Mouse (Mus musculus) E14TG2a.4 (cell line): ENCODE data around the gene Alpk3.

Experiments
- H3K27me3 ChIP-seq: 2 replicates; pipeline ENCODE4 v1.6.1; 2014; ENCODE audit warnings: low read length, control low read depth; ENCODE audit not compliant: insufficient read depth
- H3K36me3 ChIP-seq: 2 replicates; pipeline ENCODE4 v1.6.1; 2014; ENCODE audit warnings: low read length, control low read depth; ENCODE audit not compliant: insufficient read depth
- H3K4me1 ChIP-seq: replicated peaks from 2 replicates; pipeline ENCODE4 v1.6.1; 2014; ENCODE audit warnings: low read depth, low read length, control low read depth
- H3K4me3 ChIP-seq: replicated peaks from 2 replicates; pipeline ENCODE4 v1.5.1; 2014; ENCODE audit warnings: mild to moderate bottlenecking, low read length
- H3K9me3 ChIP-seq: 2 replicates; pipeline ENCODE4 v1.6.1; 2014; ENCODE audit warnings: low read length, control low read depth
- CTCF ChIP-seq: conservative IDR thresholded peaks from 2 replicates; pipeline ENCODE4 v1.5.1; 2014; ENCODE audit warnings: low read length
- NANOG ChIP-seq: IDR thresholded peaks from 2 replicates; pipeline ENCODE4 v1.6.1; 2014; ENCODE audit warnings: borderline replicate concordance, low read length, mixed read lengths
- POU5F1 ChIP-seq: IDR thresholded peaks from 2 replicates; pipeline ENCODE4 v1.6.1; 2014; ENCODE audit warnings: low read length, borderline replicate concordance

Gene Alpk3

DNA sequence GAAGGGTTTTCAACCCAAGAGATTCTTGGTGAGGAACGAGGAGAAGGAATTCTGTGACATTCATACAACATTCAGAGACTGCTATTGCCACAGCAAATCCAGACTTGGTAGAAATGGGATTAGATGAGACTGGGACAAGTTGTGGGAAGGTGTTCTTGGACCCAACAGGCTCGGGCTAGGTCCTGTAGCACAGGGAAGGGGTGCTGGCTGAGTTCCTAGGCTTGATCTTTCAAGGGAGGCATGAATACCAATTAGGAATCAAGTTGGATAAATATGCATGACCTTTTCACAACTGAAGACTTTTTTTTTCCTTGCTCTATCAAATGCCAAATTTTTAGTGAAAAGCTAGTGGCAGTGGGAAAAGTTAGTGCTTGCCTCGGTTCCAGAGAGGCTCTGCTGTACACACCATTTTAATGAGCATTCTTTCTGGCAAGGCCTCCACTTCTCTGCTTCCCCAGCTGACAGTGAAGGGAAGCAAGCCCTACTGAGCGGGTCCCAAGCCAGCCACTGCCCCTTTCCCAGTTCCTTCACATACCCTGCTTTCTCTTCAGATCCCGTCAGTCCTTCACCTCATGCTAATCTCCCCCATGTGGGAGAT, 14.3 kb upstream of the Alpk3 start:
- no peak for TF ChIP-seq POU5F1
- no peak for TF ChIP-seq NANOG
- no peak for TF ChIP-seq CTCF
- no peaks in the 10 kb centered on the region for H3K27me3 ChIP-seq
- peaks cover 45% of the 10 kb centered on the region for H3K36me3 ChIP-seq
- H3K9me3 ChIP-seq = no peaks in the 10 kb centered on the region
- no peaks in the 10 kb centered on the region for H3K4me1 ChIP-seq
- H3K4me3 ChIP-seq = no peak overlapping the region

DNA sequence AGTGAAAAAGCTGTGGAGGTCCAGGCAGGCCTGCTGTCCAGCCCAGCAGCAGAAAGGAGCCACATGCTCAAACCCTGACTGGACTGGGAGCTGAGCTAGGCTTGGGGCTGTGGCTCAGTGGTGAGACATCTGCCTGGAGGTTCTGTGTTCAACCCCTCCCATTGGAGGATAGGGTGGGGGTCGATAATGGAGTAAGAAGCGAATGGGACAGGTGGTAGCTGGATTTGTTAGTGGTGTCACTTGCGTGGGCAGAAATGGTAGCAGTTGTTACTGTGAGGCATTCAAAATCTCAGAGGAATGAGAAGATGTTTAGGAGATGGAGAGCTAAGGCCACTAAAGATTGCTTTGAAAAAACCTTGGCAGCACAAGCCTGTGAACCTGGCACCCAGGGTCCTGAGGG, 9.6 kb upstream of the Alpk3 start:
- H3K4me1 ChIP-seq = peaks cover 6% of the 10 kb centered on the region; the same call in 1 of the 2 replicates
- peaks cover 1% of the 10 kb centered on the region; the same call in 1 of the 2 replicates for H3K36me3 ChIP-seq
- H3K4me3 ChIP-seq = no peak overlapping the region
- TF ChIP-seq NANOG = no peak
- no peaks in the 10 kb centered on the region for H3K27me3 ChIP-seq
- no peaks in the 10 kb centered on the region for H3K9me3 ChIP-seq

DNA sequence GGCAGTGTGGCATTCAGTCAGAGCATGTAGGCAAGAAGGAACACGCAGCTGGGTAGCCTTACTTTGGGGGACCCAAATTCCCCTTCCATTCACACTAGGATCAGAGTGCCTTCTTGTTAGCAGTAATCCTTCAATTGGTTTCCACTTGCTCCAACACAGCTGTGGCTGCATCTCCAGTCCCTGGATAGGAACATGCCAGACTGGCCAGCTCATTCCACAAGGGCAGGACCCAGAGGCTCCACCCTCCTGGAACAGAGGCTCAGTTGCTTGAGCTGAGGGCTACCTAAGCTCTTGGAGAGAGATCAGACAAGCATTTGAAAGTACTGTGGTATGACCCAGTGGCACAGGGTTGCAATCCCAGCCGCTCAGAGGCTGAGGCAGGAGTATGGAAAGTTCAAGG, 8.9 kb upstream of the Alpk3 start:
- Histone ChIP-seq H3K4me1 (peaks cover 6% of the 10 kb centered on the region; the same call in 1 of the 2 replicates), H3K36me3 (no peaks in the 10 kb centered on the region), H3K27me3 (no peaks in the 10 kb centered on the region), H3K9me3 (no peaks in the 10 kb centered on the region), H3K4me3 (no peak overlapping the region)
- TF ChIP-seq CTCF (no peak), NANOG (no peak)

DNA sequence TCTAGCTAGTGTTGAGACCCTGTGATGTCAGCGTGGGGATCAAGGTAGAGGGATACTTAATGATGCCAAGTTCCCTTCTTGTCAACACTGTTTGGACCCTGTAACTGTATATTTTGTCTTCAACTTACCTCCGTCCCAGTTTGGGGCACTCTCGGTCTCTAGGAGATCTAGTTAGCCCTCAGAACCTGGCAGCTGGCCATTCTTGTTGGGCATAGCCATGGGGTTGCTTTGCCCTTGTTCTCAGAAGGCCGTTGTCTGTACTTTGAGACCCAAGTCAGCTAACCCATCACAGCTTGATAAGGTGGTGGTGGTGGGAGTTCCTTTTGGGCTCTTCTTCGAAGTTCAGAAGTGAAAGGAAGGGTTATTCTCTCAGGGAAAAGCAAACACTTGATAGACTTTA, 7.4 kb upstream of the Alpk3 start:
- no peaks in the 10 kb centered on the region for H3K27me3 ChIP-seq
- peaks cover 6% of the 10 kb centered on the region; the same call in 1 of the 2 replicates for H3K4me1 ChIP-seq
- H3K4me3 ChIP-seq = no peak overlapping the region
- TF ChIP-seq POU5F1 = no peak
- TF ChIP-seq NANOG = no peak
- no peak for TF ChIP-seq CTCF
- no peaks in the 10 kb centered on the region for H3K9me3 ChIP-seq
- H3K36me3 ChIP-seq = no peaks in the 10 kb centered on the region

DNA sequence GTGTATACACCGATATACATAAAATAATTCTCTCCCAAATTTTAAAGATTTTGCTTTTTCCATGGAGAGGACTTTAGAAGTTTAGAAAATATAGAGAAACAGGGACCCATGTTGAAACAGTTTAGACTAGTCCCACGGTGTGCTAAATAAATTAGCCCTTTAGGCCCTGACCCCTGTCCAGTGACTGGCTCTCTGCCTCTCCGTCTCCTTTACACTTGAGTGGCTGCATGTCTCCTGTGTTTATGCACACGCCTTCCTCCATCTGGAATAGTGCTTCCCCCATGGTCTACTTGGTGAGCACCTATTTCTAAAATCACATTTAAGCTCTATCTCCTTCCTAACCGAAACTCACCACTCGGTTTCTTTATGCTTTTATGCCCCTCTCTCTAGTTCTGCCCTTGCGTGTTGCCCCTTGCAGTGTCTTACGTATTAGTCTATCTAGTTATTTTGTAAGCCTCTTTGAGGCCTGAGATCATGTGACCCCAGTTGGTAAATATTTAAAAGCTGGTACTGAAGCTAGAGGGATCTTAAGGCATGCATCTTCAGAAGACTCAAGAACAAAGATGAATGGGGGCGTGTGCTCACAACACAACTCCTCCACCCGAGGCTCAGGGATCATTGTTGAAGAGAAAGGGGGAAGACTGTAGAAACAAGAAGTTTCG, 1.6 kb upstream of the Alpk3 start:
- H3K36me3 ChIP-seq = no peaks in the 10 kb centered on the region
- no peak for TF ChIP-seq NANOG
- no peak for TF ChIP-seq CTCF
- H3K4me3 ChIP-seq = no peak overlapping the region
- H3K9me3 ChIP-seq = no peaks in the 10 kb centered on the region
- H3K27me3 ChIP-seq = peaks cover 13% of the 10 kb centered on the region
- H3K4me1 ChIP-seq = peaks cover 43% of the 10 kb centered on the region

DNA sequence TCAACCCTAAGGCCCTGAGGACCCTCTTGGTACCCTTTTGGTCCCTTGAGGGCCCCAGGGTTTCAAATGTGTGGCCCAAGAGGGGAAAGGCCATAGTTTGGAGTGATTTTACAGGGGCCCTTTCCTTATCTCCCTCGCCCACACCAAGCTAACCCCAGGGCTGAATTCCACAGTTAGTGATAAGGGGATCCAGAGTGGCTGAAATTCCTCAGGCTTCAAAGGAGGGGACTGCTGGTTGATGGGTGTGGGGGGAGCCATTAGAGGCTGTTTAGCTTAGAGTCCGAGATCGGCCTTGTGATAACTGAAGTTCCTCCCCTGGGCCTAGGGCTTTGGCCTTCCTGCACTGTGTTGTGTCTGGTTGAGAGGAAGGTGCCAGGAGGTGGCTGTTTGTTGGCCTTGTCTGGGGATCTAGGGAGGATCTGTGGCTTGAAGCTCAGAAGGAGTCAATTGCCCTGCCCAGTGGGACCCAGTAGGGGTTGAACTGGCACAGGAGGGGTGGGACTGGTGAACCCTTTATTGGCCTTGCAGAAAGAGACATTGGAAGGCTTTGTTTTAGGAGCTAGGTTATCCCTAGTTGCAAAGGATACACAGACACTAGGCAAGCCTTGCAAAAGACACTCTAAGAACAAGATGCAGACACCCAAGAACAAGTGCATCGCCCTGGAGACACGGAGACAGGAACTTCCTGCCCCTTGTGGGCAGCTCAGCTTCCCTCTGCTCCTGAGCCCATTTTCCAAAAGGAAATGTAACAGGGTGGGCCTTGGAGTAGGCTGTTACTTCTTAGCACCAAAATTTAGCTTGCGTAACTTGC, 706 bp downstream of the Alpk3 start:
- H3K4me1 ChIP-seq = peaks cover 54% of the 10 kb centered on the region
- no peaks in the 10 kb centered on the region for H3K36me3 ChIP-seq
- peak overlapping the region; percentile 69 for H3K4me3 ChIP-seq
- TF ChIP-seq NANOG (no peak), CTCF (no peak), POU5F1 (no peak)
- no peaks in the 10 kb centered on the region for H3K9me3 ChIP-seq
- peaks cover 13% of the 10 kb centered on the region for H3K27me3 ChIP-seq

DNA sequence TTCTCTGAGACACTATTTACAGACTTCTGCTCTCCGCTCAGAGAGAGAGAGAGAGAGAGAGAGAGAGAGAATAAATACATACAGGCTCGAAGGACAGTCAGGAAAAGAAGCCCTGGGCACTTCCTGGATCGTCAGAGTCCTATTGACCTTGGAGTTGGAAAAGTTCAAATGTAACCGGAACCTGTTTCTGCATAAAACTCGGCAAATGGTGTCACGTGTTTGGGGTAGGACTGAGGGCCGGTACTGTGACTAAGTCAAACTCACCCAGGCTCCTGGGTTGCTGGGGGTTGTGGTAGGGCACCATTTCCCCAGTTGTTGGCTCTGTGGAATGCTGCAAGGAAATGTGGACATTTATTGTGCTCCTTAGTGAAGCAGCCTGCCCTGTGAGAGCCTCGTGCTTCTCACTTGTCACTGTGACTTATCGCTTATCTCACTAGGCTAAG, 1.3 kb downstream of the Alpk3 start:
- Histone ChIP-seq H3K27me3 (peaks cover 13% of the 10 kb centered on the region), H3K9me3 (no peaks in the 10 kb centered on the region), H3K4me3 (peak overlapping the region; percentile 32), H3K4me1 (peaks cover 57% of the 10 kb centered on the region), H3K36me3 (no peaks in the 10 kb centered on the region)
- TF ChIP-seq NANOG (no peak), POU5F1 (no peak), CTCF (no peak)

DNA sequence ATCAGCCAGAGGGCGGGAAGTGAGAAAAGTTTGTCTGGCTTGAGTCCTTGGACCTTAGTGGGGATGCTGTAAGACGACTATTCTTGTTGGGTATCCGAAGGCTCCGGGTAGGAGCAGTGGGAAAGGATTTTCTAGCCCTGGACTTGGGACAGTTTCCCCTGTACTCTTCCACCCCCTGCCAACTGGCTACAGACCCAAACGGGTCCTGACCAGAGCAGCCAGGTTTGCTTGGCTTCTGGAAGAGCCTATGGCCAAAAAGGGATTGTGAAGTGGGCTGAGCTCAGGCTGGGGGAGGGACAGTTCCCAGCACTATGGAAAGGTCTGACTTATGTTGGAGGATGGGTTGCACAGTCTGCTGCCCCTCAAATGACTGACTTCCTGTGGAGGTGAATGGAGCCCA, 2.0 kb downstream of the Alpk3 start:
- Histone ChIP-seq H3K27me3 (peaks cover 13% of the 10 kb centered on the region), H3K9me3 (no peaks in the 10 kb centered on the region), H3K36me3 (no peaks in the 10 kb centered on the region), H3K4me1 (peaks cover 64% of the 10 kb centered on the region), H3K4me3 (peak overlapping the region; percentile 32)
- TF ChIP-seq CTCF (no peak), POU5F1 (no peak), NANOG (no peak)
